Mouse (Mus musculus) hindbrain, embryonic 15.5 days (tissue): ENCODE measurements around the gene Krtap10-10. TPM values are rescaled to one million over a fixed set of nuclear protein-coding genes. Genes with fewer than 3 reads are reported as not detected.

Experiments used
- ATAC-seq: fragments of 200-750 bp; cut with Nextera tagmentation; 2 replicates; pipeline ENCODE4 v1.8.0; 2017; ENCODE audit warnings: low read depth, moderate number of reproducible peaks, moderate TSS enrichment; ENCODE audit not compliant: low FRiP score
- H3K27ac ChIP-seq: fragments of 300-500 bp; sonication (generic); replicated peaks from 2 replicates; pipeline ENCODE4 v1.5.1; 2015; ENCODE audit warnings: mild to moderate bottlenecking, inconsistent platforms
- H3K27me3 ChIP-seq: fragments of 300-500 bp; sonication (generic); 2 replicates; pipeline ENCODE4 v1.6.1; 2015; ENCODE audit warnings: control low read depth, inconsistent platforms
- H3K36me3 ChIP-seq: fragments of 300-500 bp; sonication (generic); 2 replicates; pipeline ENCODE4 v1.6.1; 2015; ENCODE audit warnings: control low read depth, inconsistent platforms
- H3K4me1 ChIP-seq: fragments of 300-500 bp; sonication (generic); replicated peaks from 2 replicates; pipeline ENCODE4 v1.6.1; 2015; ENCODE audit warnings: control low read depth, inconsistent platforms
- H3K4me2 ChIP-seq: fragments of 300-500 bp; sonication (generic); 2 replicates; pipeline ENCODE4 v1.6.1; 2015; ENCODE audit warnings: moderate library complexity, mild to moderate bottlenecking, inconsistent platforms
- H3K4me3 ChIP-seq: fragments of 300-500 bp; sonication (generic); 2 replicates; pipeline ENCODE4 v1.5.1; 2015; ENCODE audit warnings: mild to moderate bottlenecking, inconsistent platforms
- H3K9ac ChIP-seq: fragments of 300-500 bp; sonication (generic); 2 replicates; pipeline ENCODE4 v1.6.1; 2015; ENCODE audit warnings: inconsistent platforms
- H3K9me3 ChIP-seq: fragments of 300-500 bp; sonication (generic); 2 replicates; pipeline ENCODE4 v1.6.1; 2016; ENCODE audit warnings: control low read depth, inconsistent platforms
- WGBS: fragments of 180-500 bp; shearing (Covaris S2); methylation state at CpG from one replicate; pipeline ENCODE4 v1.1.7; 2015; 5-methylcytosine and 5-hydroxymethylcytosine counted together
- polyA plus RNA-seq: library from polyadenylated mRNA; unstranded; fragments of >200 nt; fragmentation: Nextera tagmentation; extraction: Ambion mirVana; gene quantifications from 2 replicates; pipeline ENCODE4 v1.2.1, GENCODE M21; 2015

The Krtap10-10 gene
- polyA plus RNA-seq, 1 experiment from 2014 or later: not detected

- Histone ChIP-seq H3K4me3 (no peak overlapping the region), H3K9me3 (peaks cover 3% of the 10 kb centered on the region; the same call in 1 of the 2 replicates), H3K9ac (no peak overlapping the region), H3K4me2 (no peak overlapping the region), H3K36me3 (no peaks in the 10 kb centered on the region), H3K4me1 (0 out of 2 replicates have a peak, but pooled peaks cover 4% of the 10 kb centered on the region), H3K27me3 (no peaks in the 10 kb centered on the region), H3K27ac (no peak overlapping the region)
- 54% methylated on average over 4 of the region's 4 CpGs for WGBS
- no peak for ATAC-seq
These were observed 16.5 kb upstream of the Krtap10-10 start for GRCm38 (mm10) chr10:77819203-77819602.

- WGBS: 71% methylated on average over 6 of the region's 6 CpGs
- ATAC-seq: no peak
- H3K36me3 ChIP-seq: no peaks in the 10 kb centered on the region
- no peak within 1 kb of the TSS for H3K9ac ChIP-seq
- no peak within 1 kb of the TSS for H3K4me2 ChIP-seq
- H3K4me3 ChIP-seq: no peak within 1 kb of the TSS
- H3K4me1 ChIP-seq: no peaks in the 10 kb centered on the region
- H3K9me3 ChIP-seq: peaks cover 3% of the 10 kb centered on the region; the same call in 1 of the 2 replicates
- H3K27me3 ChIP-seq: no peaks in the 10 kb centered on the region
- no peak within 1 kb of the TSS for H3K27ac ChIP-seq
These were observed 8.8 kb upstream of the Krtap10-10 start, which contains the start of gene Krtap10-4 for GRCm38 (mm10) chr10:77826951-77827350. Gene Krtap10-4, minus strand, starts transcription at chr10:77827095.

GRCm38 (mm10) chr10:77839006-77839405, 3.3 kb downstream of the Krtap10-10 start:
- Histone ChIP-seq H3K9me3 (peaks cover 6% of the 10 kb centered on the region; the same call in 1 of the 2 replicates), H3K36me3 (no peaks in the 10 kb centered on the region), H3K27me3 (no peaks in the 10 kb centered on the region), H3K4me3 (no peak overlapping the region), H3K9ac (no peak overlapping the region), H3K4me2 (no peak overlapping the region), H3K27ac (no peak overlapping the region), H3K4me1 (no peaks in the 10 kb centered on the region)
- 82% methylated on average over 6 of the region's 6 CpGs for WGBS
- no peak for ATAC-seq

- no peaks in the 10 kb centered on the region for H3K36me3 ChIP-seq
- no peaks in the 10 kb centered on the region for H3K27me3 ChIP-seq
- H3K4me2 ChIP-seq: no peak within 1 kb of the TSS
- no peaks in the 10 kb centered on the region for H3K4me1 ChIP-seq
- H3K27ac ChIP-seq: no peak within 1 kb of the TSS
- WGBS: 80% methylated on average over 3 of the region's 3 CpGs
- no peak within 1 kb of the TSS for H3K4me3 ChIP-seq
- no peak within 1 kb of the TSS for H3K9ac ChIP-seq
- peaks cover 12% of the 10 kb centered on the region; the same call in 1 of the 2 replicates for H3K9me3 ChIP-seq
- no peak for ATAC-seq
These were observed 10.8 kb downstream of the Krtap10-10 start, which contains the start of gene Gm36176 for GRCm38 (mm10) chr10:77846503-77846902. Gene Gm36176, plus strand, starts transcription at chr10:77846803.

GRCm38 (mm10) chr10:77846961-77847360, 11.2 kb downstream of the Krtap10-10 start:
- no peak for ATAC-seq

GRCm38 (mm10) chr10:77847538-77847937, 11.8 kb downstream of the Krtap10-10 start:
- H3K4me3 ChIP-seq: no peak overlapping the region
- H3K27me3 ChIP-seq: no peaks in the 10 kb centered on the region
- no peaks in the 10 kb centered on the region for H3K36me3 ChIP-seq
- no peaks in the 10 kb centered on the region for H3K4me1 ChIP-seq
- no peak overlapping the region for H3K4me2 ChIP-seq
- peaks cover 12% of the 10 kb centered on the region; the same call in 1 of the 2 replicates for H3K9me3 ChIP-seq
- 87% methylated on average over 2 of the region's 2 CpGs for WGBS
- no peak for ATAC-seq
- H3K9ac ChIP-seq: no peak overlapping the region
- no peak overlapping the region for H3K27ac ChIP-seq

More at GRCm38 (mm10) chr10:77846961-77847360, 11.2 kb downstream of the Krtap10-10 start:
- 22% methylated on average over 2 of the region's 2 CpGs for WGBS
- no peaks in the 10 kb centered on the region for H3K4me1 ChIP-seq
- H3K4me3 ChIP-seq: no peak overlapping the region
- no peaks in the 10 kb centered on the region for H3K27me3 ChIP-seq
- no peak overlapping the region for H3K9ac ChIP-seq
- H3K9me3 ChIP-seq: peaks cover 12% of the 10 kb centered on the region; the same call in 1 of the 2 replicates
- no peaks in the 10 kb centered on the region for H3K36me3 ChIP-seq
- no peak overlapping the region for H3K4me2 ChIP-seq
- H3K27ac ChIP-seq: no peak overlapping the region

GRCm38 (mm10) chr10:77852559-77852958, 16.8 kb downstream of the Krtap10-10 start, which contains the start of gene Gm10318:
Gene Gm10318, plus strand, starts transcription at chr10:77852859.
- no peaks in the 10 kb centered on the region for H3K4me1 ChIP-seq
- no peaks in the 10 kb centered on the region for H3K36me3 ChIP-seq
- H3K9ac ChIP-seq: no peak within 1 kb of the TSS
- H3K9me3 ChIP-seq: no peaks in the 10 kb centered on the region
- H3K27ac ChIP-seq: no peak within 1 kb of the TSS
- no peaks in the 10 kb centered on the region for H3K27me3 ChIP-seq
- 62% methylated on average over 9 of the region's 9 CpGs for WGBS
- H3K4me2 ChIP-seq: no peak within 1 kb of the TSS
- no peak within 1 kb of the TSS for H3K4me3 ChIP-seq
- no peak for ATAC-seq

- WGBS: 50% methylated on average over 7 of the region's 7 CpGs
- Histone ChIP-seq H3K4me2 (no peak within 1 kb of the TSS), H3K9me3 (no peaks in the 10 kb centered on the region), H3K4me1 (no peaks in the 10 kb centered on the region), H3K4me3 (no peak within 1 kb of the TSS), H3K27ac (no peak within 1 kb of the TSS), H3K36me3 (no peaks in the 10 kb centered on the region), H3K9ac (no peak within 1 kb of the TSS), H3K27me3 (no peaks in the 10 kb centered on the region)
- ATAC-seq: no peak
These were observed 25.9 kb downstream of the Krtap10-10 start, which contains the start of gene Gm3285 for GRCm38 (mm10) chr10:77861675-77862074. Gene Gm3285, plus strand, starts transcription at chr10:77861975.

- WGBS: 42% methylated on average over 14 of the region's 14 CpGs
- H3K9ac ChIP-seq: no peak overlapping the region
- no peaks in the 10 kb centered on the region for H3K27me3 ChIP-seq
- no peaks in the 10 kb centered on the region for H3K9me3 ChIP-seq
- no peaks in the 10 kb centered on the region for H3K36me3 ChIP-seq
- H3K27ac ChIP-seq: no peak overlapping the region
- peak overlapping the region; percentile 29 for H3K4me2 ChIP-seq
- H3K4me3 ChIP-seq: peak overlapping the region; percentile 17; the same call in 1 of the 2 replicates
- ATAC-seq: peak; percentile 81
- no peaks in the 10 kb centered on the region for H3K4me1 ChIP-seq
These were observed 28.5 kb downstream of the Krtap10-10 start for GRCm38 (mm10) chr10:77864067-77864761.

- ATAC-seq: peak; percentile 19; the same call in 1 of the 2 replicates
- 42% methylated on average over 11 of the region's 11 CpGs for WGBS
- Histone ChIP-seq H3K4me2 (peak overlapping the region; percentile 29), H3K4me1 (no peaks in the 10 kb centered on the region), H3K9me3 (no peaks in the 10 kb centered on the region), H3K36me3 (no peaks in the 10 kb centered on the region), H3K9ac (no peak overlapping the region), H3K27ac (no peak overlapping the region), H3K27me3 (no peaks in the 10 kb centered on the region), H3K4me3 (peak overlapping the region; percentile 17; the same call in 1 of the 2 replicates)
These were observed 29.0 kb downstream of the Krtap10-10 start for GRCm38 (mm10) chr10:77864762-77865143.

- H3K4me1 ChIP-seq: no peaks in the 10 kb centered on the region
These were observed 31.8 kb downstream of the Krtap10-10 start for GRCm38 (mm10) chr10:77867546-77867945.

GRCm38 (mm10) chr10:77869651-77870050, 33.9 kb downstream of the Krtap10-10 start:
- 88% methylated on average over 7 of the region's 7 CpGs for WGBS
- Histone ChIP-seq H3K9ac (no peak overlapping the region), H3K9me3 (no peaks in the 10 kb centered on the region), H3K4me3 (no peak overlapping the region), H3K4me1 (no peaks in the 10 kb centered on the region), H3K36me3 (no peaks in the 10 kb centered on the region), H3K27ac (no peak overlapping the region), H3K27me3 (no peaks in the 10 kb centered on the region), H3K4me2 (no peak overlapping the region)
- ATAC-seq: no peak

More at GRCm38 (mm10) chr10:77867546-77867945, 31.8 kb downstream of the Krtap10-10 start:
- Histone ChIP-seq H3K9ac (no peak overlapping the region), H3K36me3 (no peaks in the 10 kb centered on the region), H3K4me2 (no peak overlapping the region), H3K9me3 (no peaks in the 10 kb centered on the region), H3K4me3 (no peak overlapping the region), H3K27me3 (no peaks in the 10 kb centered on the region), H3K27ac (no peak overlapping the region)
- no peak for ATAC-seq
- 39% methylated on average over 1 of the region's 1 CpGs for WGBS
